Mouse (Mus musculus) cerebellum, adult 9-10 months (tissue): Measurements from ENCODE around the gene Schip1.

Experiments used
- DNase-seq: peaks from one replicate; pipeline ENCODE4 v3.0.0; 2022

Gene Schip1

GRCm38 (mm10) chr3:68393578-68393977 is 329.0 kb downstream of the Schip1 start:
- DNase-seq, result no peak

- DNase-seq, result no peak
These were observed 334.1 kb downstream of the Schip1 start for GRCm38 (mm10) chr3:68398691-68399090.

GRCm38 (mm10) chr3:68400121-68400520 is 335.5 kb downstream of the Schip1 start:
- no peak for DNase-seq

GRCm38 (mm10) chr3:68403343-68403742 is 338.7 kb downstream of the Schip1 start:
- DNase-seq, result no peak

- DNase-seq, result peak; percentile 66
These were observed 339.2 kb downstream of the Schip1 start for GRCm38 (mm10) chr3:68403783-68404217.

GRCm38 (mm10) chr3:68405724-68406123 is 341.1 kb downstream of the Schip1 start:
- no peak for DNase-seq

- no peak for DNase-seq
These were observed 347.7 kb downstream of the Schip1 start for GRCm38 (mm10) chr3:68412262-68412661.

GRCm38 (mm10) chr3:68419792-68420191 is 355.2 kb downstream of the Schip1 start:
- DNase-seq, result no peak

- DNase-seq, result no peak
These were observed 356.3 kb downstream of the Schip1 start for GRCm38 (mm10) chr3:68420927-68421326.

GRCm38 (mm10) chr3:68421849-68422248 is 357.2 kb downstream of the Schip1 start:
- peak; percentile 90 for DNase-seq

- DNase-seq, result no peak
These were observed 363.5 kb downstream of the Schip1 start for GRCm38 (mm10) chr3:68428081-68428480.

GRCm38 (mm10) chr3:68434435-68434834 is 369.8 kb downstream of the Schip1 start:
- DNase-seq, result no peak

- no peak for DNase-seq
These were observed 370.3 kb downstream of the Schip1 start for GRCm38 (mm10) chr3:68434897-68435296.

- no peak for DNase-seq
These were observed 383.9 kb downstream of the Schip1 start for GRCm38 (mm10) chr3:68448480-68448879.

GRCm38 (mm10) chr3:68451634-68452033 is 387.0 kb downstream of the Schip1 start:
- no peak for DNase-seq

GRCm38 (mm10) chr3:68453266-68453665 is 388.7 kb downstream of the Schip1 start:
- no peak for DNase-seq

GRCm38 (mm10) chr3:68453719-68454455 is 389.3 kb downstream of the Schip1 start:
- no peak for DNase-seq

GRCm38 (mm10) chr3:68466643-68467042 is 402.0 kb downstream of the Schip1 start:
- DNase-seq, result no peak

- DNase-seq, result no peak
These were observed 403.5 kb downstream of the Schip1 start for GRCm38 (mm10) chr3:68467941-68468687.

- no peak for DNase-seq
These were observed 405.0 kb downstream of the Schip1 start for GRCm38 (mm10) chr3:68469643-68470042.

GRCm38 (mm10) chr3:68470061-68470460 is 405.5 kb downstream of the Schip1 start:
- DNase-seq, result no peak

GRCm38 (mm10) chr3:68470622-68471021 is 406.0 kb downstream of the Schip1 start:
- no peak for DNase-seq

- DNase-seq, result no peak
These were observed 411.7 kb downstream of the Schip1 start for GRCm38 (mm10) chr3:68476336-68476735.

- no peak for DNase-seq
These were observed 412.9 kb downstream of the Schip1 start for GRCm38 (mm10) chr3:68477478-68477877.
